ENCODE assay signal across 1 mouse cellular context in genomic region chr2:11637115-11637514, GRCm38 (mm10).
TF ChIP-seq lines count a peak whose summit lies in the region.

No protein-coding gene starts in this region.

TF ChIP-seq in CH12.LX, 34 proteins besides CTCF, POLR2A, EP300 and RAD21 (continued from another document):
- TF ChIP-seq RCOR1 (conservative IDR thresholded peaks at IDR 0.05; ENCODE audit: low read depth, low read length) (no peak; the same call in 1 of the 2 replicates), PAX5 (IDR thresholded peaks at IDR 0.05; ENCODE audit: low read length) (no peak)
